8 mouse cellular contexts compared by ENCODE assay signal in the genomic region with DNA sequence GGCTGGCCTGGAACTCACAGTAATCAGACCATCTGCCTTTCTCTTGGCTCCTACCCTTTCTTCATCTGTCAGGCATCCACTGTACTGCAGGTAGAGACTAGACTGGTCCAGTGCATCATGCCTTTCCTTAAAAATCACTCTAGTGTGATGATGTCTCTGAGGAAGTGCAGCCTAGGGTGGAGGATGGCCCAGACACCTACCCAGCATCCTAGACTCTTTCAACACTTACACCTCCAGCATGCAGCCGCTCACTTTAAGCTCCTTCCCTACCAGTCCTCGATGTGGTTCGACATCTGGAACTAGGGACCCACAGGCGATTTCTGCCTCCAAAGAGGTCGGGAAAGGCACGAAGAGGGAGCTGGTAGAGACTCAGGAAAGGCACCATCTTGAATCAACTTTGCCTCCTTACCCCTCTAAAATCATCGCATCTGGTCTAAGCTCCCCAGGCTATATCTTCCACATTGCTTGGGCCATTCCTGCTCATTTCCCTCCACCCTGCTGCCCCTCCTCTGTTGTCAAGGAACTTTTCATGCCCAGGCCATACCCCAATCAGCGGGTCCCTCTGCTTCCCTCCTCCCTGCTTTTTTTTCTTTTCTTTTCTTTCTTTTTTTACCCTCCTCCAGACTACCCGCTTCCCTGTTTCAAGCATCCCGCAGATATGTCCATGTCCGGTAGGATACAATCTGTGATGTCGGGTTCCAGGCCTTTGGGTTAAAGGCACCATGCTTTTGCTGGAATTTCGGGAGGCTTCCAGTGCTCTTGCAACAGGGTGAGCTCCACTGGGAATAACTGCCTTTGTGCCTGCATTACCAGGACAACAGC. TPM values are rescaled to one million over a fixed set of nuclear protein-coding genes. Genes with fewer than 3 reads are reported as not detected.
DNase-seq lines count a peak whose midpoint lies in the region; ATAC-seq and TF ChIP-seq lines count a peak whose summit lies in the region.

No protein-coding gene starts in this region.

- H3K9ac ChIP-seq in intestine, embryonic 15.5 days: peak overlapping the region; percentile 48
- H3K9ac ChIP-seq in neural tube, embryonic 12.5 days: peak overlapping the region; percentile 55

- no peak overlapping the region for H3K27ac ChIP-seq in cortical plate, adult 2 months (ENCODE audit: insufficient read depth, low read length)
- no peak overlapping the region for H3K27ac ChIP-seq in intestine, embryonic 15.5 days
- H3K27ac ChIP-seq in neural tube, embryonic 12.5 days: no peak overlapping the region

- peak; percentile 65 for ATAC-seq in intestine, embryonic 15.5 days
- ATAC-seq in neural tube, embryonic 12.5 days (ENCODE audit: low FRiP score, low read depth): peak; percentile 66

- H3K36me3 ChIP-seq in intestine, embryonic 15.5 days: no peaks in the 10 kb centered on the region
- H3K36me3 ChIP-seq in neural tube, embryonic 12.5 days: no peaks in the 10 kb centered on the region

- no peak for TF ChIP-seq POLR2A in lung, adult 2 months (IDR thresholded peaks at IDR 0.05; ENCODE audit: borderline replicate concordance, extremely low read depth, low read depth, low read length)
- no peak for TF ChIP-seq POLR2A in cortical plate, adult 2 months (IDR thresholded peaks at IDR 0.05; ENCODE audit: extremely low read depth, insufficient read depth, low read length)

- H3K4me2 ChIP-seq in intestine, embryonic 15.5 days (replicated peaks): peak overlapping the region; percentile 64
- peak overlapping the region; percentile 63 for H3K4me2 ChIP-seq in neural tube, embryonic 12.5 days (replicated peaks)

- no peaks in the 10 kb centered on the region for H3K9me3 ChIP-seq in intestine, embryonic 15.5 days
- H3K9me3 ChIP-seq in neural tube, embryonic 12.5 days: no peaks in the 10 kb centered on the region

- DNase-seq in lung, adult 2 months: no peak
- DNase-seq in lung, postnatal 25 days (ENCODE audit: low spot score): no peak
- no peak for DNase-seq in spleen, postnatal 14 days (ENCODE audit: low spot score in 2 of 2)
- no peak for DNase-seq in frontal cortex, postnatal 10 days (ENCODE audit: low spot score in 2 of 2)
- no peak for DNase-seq in cerebellum, postnatal 14 days

- H3K4me1 ChIP-seq in lung, adult 2 months (ENCODE audit: control insufficient read depth, insufficient read depth, low read length): peaks cover 5% of the 10 kb centered on the region
- H3K4me1 ChIP-seq in cortical plate, adult 2 months (ENCODE audit: control insufficient read depth, insufficient read depth, low read length): no peaks in the 10 kb centered on the region; the same call in 1 of the 2 replicates
- no peaks in the 10 kb centered on the region for H3K4me1 ChIP-seq in intestine, embryonic 15.5 days (replicated peaks)
- no peaks in the 10 kb centered on the region for H3K4me1 ChIP-seq in neural tube, embryonic 12.5 days

- peak overlapping the region; percentile 65 for H3K4me3 ChIP-seq in lung, adult 2 months (replicated peaks; ENCODE audit: extremely low read depth, low read depth, low read length)
- H3K4me3 ChIP-seq in cortical plate, adult 2 months (ENCODE audit: insufficient read depth, low read length): peak overlapping the region; percentile 45
- peak overlapping the region; percentile 42 for H3K4me3 ChIP-seq in intestine, embryonic 15.5 days (replicated peaks)
- peak overlapping the region; percentile 39 for H3K4me3 ChIP-seq in neural tube, embryonic 12.5 days

- H3K27me3 ChIP-seq in intestine, embryonic 15.5 days (replicated peaks): no peaks in the 10 kb centered on the region
- H3K27me3 ChIP-seq in neural tube, embryonic 12.5 days (replicated peaks): no peaks in the 10 kb centered on the region

- WGBS in lung, adult 2 months: 37% methylated on average over 13 of the region's 13 CpGs
- WGBS in intestine, embryonic 15.5 days: 24% methylated on average over 13 of the region's 13 CpGs
- 27% methylated on average over 13 of the region's 13 CpGs for WGBS in neural tube, embryonic 12.5 days

- TF ChIP-seq CTCF in lung, adult 2 months (IDR thresholded peaks at IDR 0.05; ENCODE audit: insufficient read depth, low read length): no peak
- no peak for TF ChIP-seq CTCF in cortical plate, adult 2 months (IDR thresholded peaks at IDR 0.05; ENCODE audit: extremely low read depth, insufficient read depth, low read length)

RNA-seq across cellular contexts. Expression of a gene that starts 0.6 kb away (rescaled TPM):
- 31.8 and 42.1 TPM in 2 replicates for polyA plus RNA-seq in lung, adult 2 months (2012; rRNA removed)
- polyA plus RNA-seq in cortical plate, adult 2 months (2012; rRNA removed): 51.6 and 54.4 TPM in 2 replicates
- polyA plus RNA-seq in intestine, embryonic 15.5 days (2015; fragmentation: Nextera tagmentation; extraction: Ambion mirVana): 91.5 and 104 TPM in 2 replicates
- polyA plus RNA-seq in neural tube, embryonic 12.5 days (2016; fragmentation: Nextera tagmentation; extraction: Ambion mirVana): 83.2 and 89.6 TPM in 2 replicates

RNA-seq across cellular contexts. Expression of a gene that starts 20.2 kb away (rescaled TPM):
- 25.6 and 32.0 TPM in 2 replicates for polyA plus RNA-seq in lung, adult 2 months (2012; rRNA removed)
- polyA plus RNA-seq in cortical plate, adult 2 months (2012; rRNA removed): 82.9 and 83.8 TPM in 2 replicates
- polyA plus RNA-seq in intestine, embryonic 15.5 days (2015; fragmentation: Nextera tagmentation; extraction: Ambion mirVana): 65.1 and 66.8 TPM in 2 replicates
- 61.1 and 63.7 TPM in 2 replicates for polyA plus RNA-seq in neural tube, embryonic 12.5 days (2016; fragmentation: Nextera tagmentation; extraction: Ambion mirVana)

RNA-seq across cellular contexts. Expression of a gene that starts 20.3 kb away (rescaled TPM):
- 20.3 and 23.5 TPM in 2 replicates for polyA plus RNA-seq in lung, adult 2 months (2012; rRNA removed)
- polyA plus RNA-seq in cortical plate, adult 2 months (2012; rRNA removed): 4.2 and 5.2 TPM in 2 replicates
- 15.9 and 16.6 TPM in 2 replicates for polyA plus RNA-seq in intestine, embryonic 15.5 days (2015; fragmentation: Nextera tagmentation; extraction: Ambion mirVana)
- polyA plus RNA-seq in neural tube, embryonic 12.5 days (2016; fragmentation: Nextera tagmentation; extraction: Ambion mirVana): 8.3 and 8.4 TPM in 2 replicates

RNA-seq across cellular contexts. Expression of a gene that starts 24.0 kb away (rescaled TPM):
- 12.9 and 14.5 TPM in 2 replicates for polyA plus RNA-seq in lung, adult 2 months (2012; rRNA removed)
- 39.9 and 44.7 TPM in 2 replicates for polyA plus RNA-seq in cortical plate, adult 2 months (2012; rRNA removed)
- polyA plus RNA-seq in intestine, embryonic 15.5 days (2015; fragmentation: Nextera tagmentation; extraction: Ambion mirVana): 7.3 and 8.5 TPM in 2 replicates
- polyA plus RNA-seq in neural tube, embryonic 12.5 days (2016; fragmentation: Nextera tagmentation; extraction: Ambion mirVana): 47.0 and 54.6 TPM in 2 replicates

RNA-seq across cellular contexts. Expression of a gene that starts 40.0 kb away (rescaled TPM):
- polyA plus RNA-seq in lung, adult 2 months (2012; rRNA removed): 11.1 and 12.9 TPM in 2 replicates
- 41.0 and 51.5 TPM in 2 replicates for polyA plus RNA-seq in cortical plate, adult 2 months (2012; rRNA removed)
- 58.8 and 60.0 TPM in 2 replicates for polyA plus RNA-seq in intestine, embryonic 15.5 days (2015; fragmentation: Nextera tagmentation; extraction: Ambion mirVana)
- 54.5 and 64.5 TPM in 2 replicates for polyA plus RNA-seq in neural tube, embryonic 12.5 days (2016; fragmentation: Nextera tagmentation; extraction: Ambion mirVana)
